Mouse (Mus musculus): ENCODE measurements around the gene Cblc. TPM values are rescaled to one million over a fixed set of nuclear protein-coding genes. Genes with fewer than 3 reads are reported as not detected.

Cblc gene
- polyA plus RNA-seq, 1 experiment from 2014 or later = 0.49 TPM

GRCm38 (mm10) chr7:19745971-19746370, 50.6 kb downstream of the Cblc start:
- no peaks in the 10 kb centered on the region for H3K9me3 ChIP-seq (replicated peaks; ENCODE audit: control insufficient read depth, low read length, poor library complexity, severe bottlenecking)
- H3K27me3 ChIP-seq (ENCODE audit: control insufficient read depth, insufficient read depth, low read depth, low read length) = no peaks in the 10 kb centered on the region
- H3K4me3 ChIP-seq (ENCODE audit: low read depth, low read length) = no peak overlapping the region
- no peak for ATAC-seq
- no peak overlapping the region for H3K4me2 ChIP-seq (ENCODE audit: low read length)
- WGBS = 88% methylated on average over 8 of the region's 10 CpGs
- H3K9ac ChIP-seq (ENCODE audit: low read depth, low read length) = no peak overlapping the region
- H3K27ac ChIP-seq (ENCODE audit: low read length) = no peak overlapping the region
- H3K36me3 ChIP-seq (ENCODE audit: control insufficient read depth, insufficient read depth, low read length) = peaks cover under 1% of the 10 kb centered on the region; the same call in 1 of the 2 replicates
- peaks cover 35% of the 10 kb centered on the region for H3K4me1 ChIP-seq (ENCODE audit: control insufficient read depth, insufficient read depth, low read length)

DNA sequence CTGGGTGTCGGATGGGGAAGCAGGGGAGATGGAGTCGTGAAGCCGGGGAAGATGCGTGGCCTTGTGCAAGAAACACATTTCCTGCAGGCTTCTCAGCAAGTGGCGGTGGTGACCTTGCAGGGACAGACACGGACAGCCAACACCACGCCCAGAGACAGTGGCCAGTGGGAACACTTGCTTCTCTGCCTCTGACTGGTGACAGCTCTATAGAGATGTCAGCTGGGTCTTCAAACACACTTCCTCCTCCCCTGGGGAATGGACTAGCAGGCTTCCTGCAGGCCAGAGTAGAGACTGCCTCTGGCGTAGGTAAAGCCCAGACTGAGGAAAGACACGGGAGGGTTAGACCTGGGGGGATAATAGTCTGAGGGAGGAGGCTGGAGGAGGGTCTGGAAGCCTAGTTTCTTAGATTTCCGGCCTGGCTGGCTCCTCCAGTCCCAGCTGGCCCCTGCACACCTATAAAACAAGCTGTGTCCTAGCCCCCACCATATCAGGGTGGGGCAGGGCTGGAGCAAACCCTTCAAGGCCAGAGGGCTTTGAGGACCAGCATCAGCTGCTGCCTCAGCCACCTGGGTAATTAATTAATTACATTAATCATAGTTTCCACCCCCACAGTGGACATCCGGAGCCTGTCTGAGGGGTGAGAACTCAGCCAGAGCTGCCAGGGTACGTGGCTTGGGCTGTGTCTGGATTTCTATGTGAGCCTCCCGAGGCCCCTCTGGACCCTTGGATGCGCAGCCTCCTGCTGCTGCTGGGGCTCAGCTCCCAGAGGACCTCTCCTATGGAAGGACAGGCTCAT, 51.8 kb downstream of the Cblc start:
- WGBS = 74% methylated on average over 14 of the region's 14 CpGs
- no peak overlapping the region for H3K4me2 ChIP-seq (ENCODE audit: low read length)
- H3K4me3 ChIP-seq (ENCODE audit: low read depth, low read length) = no peak overlapping the region
- H3K9me3 ChIP-seq (replicated peaks; ENCODE audit: control insufficient read depth, low read length, poor library complexity, severe bottlenecking) = no peaks in the 10 kb centered on the region
- H3K27ac ChIP-seq (ENCODE audit: low read length) = no peak overlapping the region
- no peak for ATAC-seq
- peaks cover 5% of the 10 kb centered on the region for H3K36me3 ChIP-seq (ENCODE audit: control insufficient read depth, insufficient read depth, low read length)
- peak overlapping the region; percentile 6; the same call in 1 of the 2 replicates for H3K9ac ChIP-seq (ENCODE audit: low read depth, low read length)
- H3K27me3 ChIP-seq (ENCODE audit: control insufficient read depth, insufficient read depth, low read depth, low read length) = no peaks in the 10 kb centered on the region
- H3K4me1 ChIP-seq (ENCODE audit: control insufficient read depth, insufficient read depth, low read length) = peaks cover 30% of the 10 kb centered on the region

- ATAC-seq = no peak
- Histone ChIP-seq H3K27ac (ENCODE audit: low read length) (no peak overlapping the region), H3K27me3 (ENCODE audit: control insufficient read depth, insufficient read depth, low read depth, low read length) (no peaks in the 10 kb centered on the region), H3K36me3 (ENCODE audit: control insufficient read depth, insufficient read depth, low read length) (peaks cover 5% of the 10 kb centered on the region), H3K4me3 (ENCODE audit: low read depth, low read length) (no peak overlapping the region), H3K9ac (ENCODE audit: low read depth, low read length) (no peak overlapping the region), H3K4me1 (ENCODE audit: control insufficient read depth, insufficient read depth, low read length) (peaks cover 30% of the 10 kb centered on the region), H3K9me3 (replicated peaks; ENCODE audit: control insufficient read depth, low read length, poor library complexity, severe bottlenecking) (no peaks in the 10 kb centered on the region), H3K4me2 (ENCODE audit: low read length) (no peak overlapping the region)
- WGBS = 92% methylated on average over 6 of the region's 6 CpGs
These were observed 52.8 kb downstream of the Cblc start for GRCm38 (mm10) chr7:19743791-19744190.

DNA sequence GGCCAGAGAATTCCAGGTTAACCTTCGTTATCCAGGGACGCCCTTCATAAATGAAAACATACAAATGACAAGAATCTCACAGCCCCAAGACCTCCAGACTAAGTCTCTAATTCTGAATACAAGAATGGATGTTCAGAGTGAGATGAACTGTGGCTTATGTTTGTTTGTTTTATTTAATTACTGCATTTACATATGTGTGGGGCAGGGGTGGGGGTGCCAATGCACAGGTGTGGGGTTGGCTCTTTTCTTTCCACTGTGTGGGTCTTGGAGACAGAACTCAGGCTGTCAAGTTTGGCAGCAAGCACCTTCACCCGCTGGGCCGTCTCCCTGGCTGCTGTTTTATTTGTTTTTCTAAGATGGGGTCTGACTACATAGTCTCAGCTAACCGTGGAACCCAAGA, 54.1 kb downstream of the Cblc start:
- H3K9ac ChIP-seq (ENCODE audit: low read depth, low read length) = no peak overlapping the region

DNA sequence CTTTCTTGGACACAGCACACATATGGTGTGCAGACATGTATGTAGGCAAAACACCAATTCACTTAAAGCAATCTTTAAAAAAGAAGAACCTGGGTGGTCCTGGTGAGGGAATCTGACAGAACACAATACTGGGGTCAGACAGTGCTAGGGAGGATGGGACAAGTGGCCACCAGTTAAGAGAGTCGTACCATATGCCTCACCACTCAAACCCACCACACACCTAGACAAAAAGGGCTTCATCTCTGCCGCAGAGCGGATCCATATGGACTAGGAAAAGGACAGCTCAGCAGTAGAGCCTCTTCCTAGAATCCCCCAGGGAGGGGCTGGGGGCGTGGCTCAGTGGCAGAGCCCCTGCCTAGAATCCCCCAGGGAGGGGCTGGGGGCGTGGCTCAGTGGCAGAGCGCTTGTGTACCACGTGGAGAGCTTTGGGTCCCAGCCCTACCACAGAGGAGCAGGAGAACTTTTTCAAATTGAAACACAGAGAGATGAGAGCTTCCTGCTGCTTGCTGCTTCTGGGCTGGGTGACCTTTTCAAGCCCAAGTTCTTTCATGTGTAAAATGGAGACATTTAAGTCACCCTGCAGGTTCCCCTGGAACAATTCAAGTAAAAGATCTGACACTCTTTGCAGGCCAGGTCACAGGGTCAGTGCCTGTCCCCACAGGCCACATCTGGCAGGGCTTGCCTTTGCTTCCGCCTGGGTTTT, 55.1 kb downstream of the Cblc start:
- no peak overlapping the region for H3K27ac ChIP-seq (ENCODE audit: low read length)
- no peaks in the 10 kb centered on the region for H3K9me3 ChIP-seq (replicated peaks; ENCODE audit: control insufficient read depth, low read length, poor library complexity, severe bottlenecking)
- whole genome bisulfite sequencing = 10% methylated on average over 8 of the region's 8 CpGs

More for the DNA sequence above, 54.1 kb downstream of the Cblc start:
- Histone ChIP-seq H3K36me3 (ENCODE audit: control insufficient read depth, insufficient read depth, low read length) (peaks cover 7% of the 10 kb centered on the region), H3K9me3 (replicated peaks; ENCODE audit: control insufficient read depth, low read length, poor library complexity, severe bottlenecking) (no peaks in the 10 kb centered on the region), H3K4me3 (ENCODE audit: low read depth, low read length) (no peak overlapping the region), H3K4me1 (ENCODE audit: control insufficient read depth, insufficient read depth, low read length) (peaks cover 17% of the 10 kb centered on the region), H3K4me2 (ENCODE audit: low read length) (no peak overlapping the region), H3K27ac (ENCODE audit: low read length) (no peak overlapping the region), H3K27me3 (ENCODE audit: control insufficient read depth, insufficient read depth, low read depth, low read length) (no peaks in the 10 kb centered on the region)
- 55% methylated on average over 5 of the region's 5 CpGs for WGBS
- no peak for ATAC-seq

GRCm38 (mm10) chr7:19740269-19740668, 56.3 kb downstream of the Cblc start:
- peaks cover 16% of the 10 kb centered on the region for H3K36me3 ChIP-seq (ENCODE audit: control insufficient read depth, insufficient read depth, low read length)
- H3K9ac ChIP-seq (ENCODE audit: low read depth, low read length) = no peak overlapping the region
- no peak overlapping the region for H3K27ac ChIP-seq (ENCODE audit: low read length)
- H3K9me3 ChIP-seq (replicated peaks; ENCODE audit: control insufficient read depth, low read length, poor library complexity, severe bottlenecking) = no peaks in the 10 kb centered on the region
- WGBS = 94% methylated on average over 11 of the region's 11 CpGs
- H3K4me2 ChIP-seq (ENCODE audit: low read length) = no peak overlapping the region
- H3K27me3 ChIP-seq (ENCODE audit: control insufficient read depth, insufficient read depth, low read depth, low read length) = no peaks in the 10 kb centered on the region
- H3K4me3 ChIP-seq (ENCODE audit: low read depth, low read length) = no peak overlapping the region
- no peak for ATAC-seq
- H3K4me1 ChIP-seq (ENCODE audit: control insufficient read depth, insufficient read depth, low read length) = peaks cover 3% of the 10 kb centered on the region; the same call in 1 of the 2 replicates

More for the DNA sequence above, 55.1 kb downstream of the Cblc start:
- Histone ChIP-seq H3K4me1 (ENCODE audit: control insufficient read depth, insufficient read depth, low read length) (peaks cover 8% of the 10 kb centered on the region), H3K4me2 (ENCODE audit: low read length) (no peak overlapping the region), H3K9ac (ENCODE audit: low read depth, low read length) (no peak overlapping the region), H3K4me3 (ENCODE audit: low read depth, low read length) (no peak overlapping the region), H3K27me3 (ENCODE audit: control insufficient read depth, insufficient read depth, low read depth, low read length) (no peaks in the 10 kb centered on the region), H3K36me3 (ENCODE audit: control insufficient read depth, insufficient read depth, low read length) (peaks cover 11% of the 10 kb centered on the region)
- ATAC-seq = no peak

DNA sequence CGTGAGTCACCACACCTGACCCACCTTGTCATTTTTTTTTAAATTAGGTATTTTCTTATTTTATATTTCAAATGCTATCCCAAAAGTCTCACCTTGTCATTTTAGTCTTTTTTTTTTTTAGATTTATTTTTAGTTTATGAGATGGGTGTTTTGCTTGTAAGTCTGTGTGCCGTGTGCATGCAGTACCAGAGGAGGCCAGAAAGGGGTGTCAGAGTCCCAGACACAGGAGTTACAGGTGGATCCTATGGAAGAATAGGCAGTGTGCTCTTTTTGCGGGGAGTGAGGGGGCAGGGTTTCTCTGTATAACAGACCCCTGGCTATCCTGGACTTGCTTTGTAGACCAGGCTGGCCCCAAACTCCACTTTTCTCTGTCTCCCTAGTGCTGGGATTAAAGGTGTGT, 57.8 kb downstream of the Cblc start:
- ATAC-seq = no peak
- peaks cover 3% of the 10 kb centered on the region; the same call in 1 of the 2 replicates for H3K4me1 ChIP-seq (ENCODE audit: control insufficient read depth, insufficient read depth, low read length)
- H3K4me2 ChIP-seq (ENCODE audit: low read length) = no peak overlapping the region
- H3K27me3 ChIP-seq (ENCODE audit: control insufficient read depth, insufficient read depth, low read depth, low read length) = no peaks in the 10 kb centered on the region
- peaks cover 16% of the 10 kb centered on the region for H3K36me3 ChIP-seq (ENCODE audit: control insufficient read depth, insufficient read depth, low read length)
- H3K27ac ChIP-seq (ENCODE audit: low read length) = no peak overlapping the region
- no peak overlapping the region for H3K9ac ChIP-seq (ENCODE audit: low read depth, low read length)
- no peaks in the 10 kb centered on the region for H3K9me3 ChIP-seq (replicated peaks; ENCODE audit: control insufficient read depth, low read length, poor library complexity, severe bottlenecking)
- WGBS = 95% methylated on average over 3 of the region's 3 CpGs
- H3K4me3 ChIP-seq (ENCODE audit: low read depth, low read length) = no peak overlapping the region

DNA sequence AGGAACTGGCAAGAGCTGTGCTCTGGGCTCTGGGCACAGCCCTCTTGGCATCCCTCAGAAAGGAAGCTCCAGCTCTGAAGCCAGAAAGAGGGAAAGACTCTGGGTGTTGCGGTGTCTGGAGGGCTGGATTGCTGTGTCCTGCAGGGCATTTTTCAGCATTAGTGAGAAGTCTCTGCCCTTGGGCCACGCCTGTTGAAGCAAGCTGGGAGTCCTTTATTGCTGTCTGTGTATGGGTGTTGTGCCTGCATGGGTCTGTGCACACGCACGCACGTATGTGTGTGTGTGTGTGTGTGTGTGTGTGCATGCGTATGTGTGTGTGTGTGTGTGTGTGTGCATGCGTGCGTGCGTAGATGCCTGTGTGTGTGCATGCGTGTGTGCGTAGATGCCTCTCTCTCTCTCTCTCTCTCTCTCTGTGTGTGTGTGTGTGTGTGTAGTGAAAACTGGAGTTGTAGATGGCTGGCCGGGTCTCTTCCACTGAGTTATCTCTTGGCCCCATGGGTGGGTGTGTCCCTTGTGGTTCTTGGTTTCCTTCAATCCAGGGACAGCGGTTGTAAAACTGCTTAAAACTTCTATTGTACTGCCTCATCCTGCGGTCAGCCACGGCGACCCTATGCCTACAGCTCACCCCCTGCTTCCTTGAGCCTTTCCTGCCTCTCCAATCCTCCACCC, 60.1 kb downstream of the Cblc start:
- H3K36me3 ChIP-seq (ENCODE audit: control insufficient read depth, insufficient read depth, low read length) = peaks cover 23% of the 10 kb centered on the region

More for the DNA sequence above, 60.1 kb downstream of the Cblc start:
- Histone ChIP-seq H3K27ac (ENCODE audit: low read length) (no peak overlapping the region), H3K4me2 (ENCODE audit: low read length) (no peak overlapping the region), H3K27me3 (ENCODE audit: control insufficient read depth, insufficient read depth, low read depth, low read length) (no peaks in the 10 kb centered on the region), H3K4me3 (ENCODE audit: low read depth, low read length) (no peak overlapping the region), H3K9ac (ENCODE audit: low read depth, low read length) (no peak overlapping the region), H3K4me1 (ENCODE audit: control insufficient read depth, insufficient read depth, low read length) (no peaks in the 10 kb centered on the region), H3K9me3 (replicated peaks; ENCODE audit: control insufficient read depth, low read length, poor library complexity, severe bottlenecking) (no peaks in the 10 kb centered on the region)
- 96% methylated on average over 16 of the region's 16 CpGs for WGBS
- no peak for ATAC-seq

All from midbrain, embryonic 16.5 days (tissue).